Mouse (Mus musculus) CD4-positive, CD25-positive, alpha-beta regulatory T cell, adult 4 months (primary cell): ENCODE measurements at regions not wholly inside any gene's neighbourhood (a gene's known extent, or its start where the extent isn't known, plus 50 kb on each side); places are given as distances from the start of the nearest gene placed in this dataset.

Experiments
- ATAC-seq: one replicate; pipeline ENCODE4 v1.8.0; 2017

DNA sequence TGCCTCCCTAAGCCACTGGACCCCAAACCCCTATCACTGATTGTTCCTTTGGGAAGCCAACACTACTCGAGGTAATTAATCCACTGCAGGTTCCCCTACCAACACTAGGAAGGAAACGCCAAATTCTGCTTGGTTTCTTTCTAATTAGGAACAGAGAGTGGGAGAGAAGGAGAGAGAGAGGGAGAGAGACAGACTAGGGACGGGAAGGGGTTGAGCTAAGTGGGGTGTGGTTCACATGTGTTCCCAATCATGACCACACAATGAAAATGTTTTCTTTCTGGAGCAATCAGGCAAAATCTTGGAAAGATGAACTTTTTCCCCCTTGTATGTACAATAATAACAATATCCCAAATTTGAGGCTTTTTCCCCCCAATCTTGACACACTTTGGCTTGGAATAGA is 619.3 kb downstream of the Gm826 start:
- ATAC-seq = no peak

DNA sequence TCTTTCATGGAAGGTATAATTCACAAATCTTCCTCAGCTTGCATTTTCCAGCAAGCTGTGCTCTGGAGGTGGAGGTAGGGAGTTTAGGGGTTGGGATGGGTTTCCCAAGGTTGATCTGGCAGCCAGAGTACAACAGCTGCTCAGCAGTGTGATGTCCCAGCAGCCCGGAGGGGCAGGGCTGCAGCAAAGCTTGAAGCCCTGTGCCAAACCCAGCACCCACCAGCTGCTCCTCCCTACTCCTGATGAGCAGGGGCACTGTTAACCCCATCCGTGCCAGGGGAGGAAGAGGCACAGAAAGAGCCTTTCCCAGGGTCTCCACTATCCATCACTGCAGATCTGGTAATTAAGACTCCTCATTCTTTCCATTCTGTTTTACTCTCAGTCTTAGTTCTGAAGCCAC is 615.2 kb downstream of the Gm826 start:
- ATAC-seq = no peak

- ATAC-seq = no peak
Measured at GRCm38 (mm10) chr2:159725158-159726076, 608.5 kb downstream of the Gm826 start.

GRCm38 (mm10) chr2:159729301-159729700 is 604.7 kb downstream of the Gm826 start:
- ATAC-seq = no peak

DNA sequence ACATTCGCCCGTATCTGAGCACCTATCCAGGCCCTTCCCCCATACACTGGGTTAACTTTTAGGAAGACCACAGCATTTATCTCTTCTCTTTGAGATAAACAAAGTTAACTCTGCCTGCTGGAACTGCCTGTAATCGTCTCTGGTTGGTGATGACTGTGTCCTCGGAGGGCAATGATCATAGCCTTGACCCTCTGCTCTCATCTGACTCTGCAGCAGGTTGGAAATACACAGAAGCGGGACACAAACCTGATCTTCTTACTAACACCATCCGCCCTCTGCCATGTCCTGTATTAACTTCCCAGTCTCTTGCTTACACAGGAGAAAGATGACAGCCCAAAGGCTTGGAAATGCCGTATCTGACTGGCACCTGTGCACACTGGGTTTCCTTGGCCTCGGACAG is 603.7 kb downstream of the Gm826 start:
- no peak for ATAC-seq

DNA sequence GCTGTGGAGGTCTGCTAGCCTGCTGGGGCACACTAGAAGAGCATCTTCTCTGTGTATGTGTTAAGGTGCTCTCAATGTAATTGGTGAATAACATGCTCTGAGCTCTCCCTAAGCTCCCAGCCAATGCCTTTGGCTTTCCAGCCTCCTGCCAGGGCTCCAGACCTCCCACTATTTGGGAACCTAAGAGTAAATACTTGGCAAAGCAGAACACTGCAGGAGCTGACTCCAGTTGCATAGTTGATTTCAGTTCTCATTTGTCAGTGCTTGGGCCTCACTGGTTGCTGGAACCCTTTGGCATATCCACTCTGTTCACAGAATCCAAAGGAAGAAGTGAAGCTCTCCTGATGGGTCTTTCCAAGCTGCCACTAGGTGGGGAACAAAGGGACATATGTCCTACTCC is 602.7 kb downstream of the Gm826 start:
- no peak for ATAC-seq

- no peak for ATAC-seq
Measured at GRCm38 (mm10) chr2:159732413-159732812, 601.5 kb downstream of the Gm826 start.

GRCm38 (mm10) chr2:159734576-159734975 is 599.4 kb downstream of the Gm826 start:
- ATAC-seq = no peak

DNA sequence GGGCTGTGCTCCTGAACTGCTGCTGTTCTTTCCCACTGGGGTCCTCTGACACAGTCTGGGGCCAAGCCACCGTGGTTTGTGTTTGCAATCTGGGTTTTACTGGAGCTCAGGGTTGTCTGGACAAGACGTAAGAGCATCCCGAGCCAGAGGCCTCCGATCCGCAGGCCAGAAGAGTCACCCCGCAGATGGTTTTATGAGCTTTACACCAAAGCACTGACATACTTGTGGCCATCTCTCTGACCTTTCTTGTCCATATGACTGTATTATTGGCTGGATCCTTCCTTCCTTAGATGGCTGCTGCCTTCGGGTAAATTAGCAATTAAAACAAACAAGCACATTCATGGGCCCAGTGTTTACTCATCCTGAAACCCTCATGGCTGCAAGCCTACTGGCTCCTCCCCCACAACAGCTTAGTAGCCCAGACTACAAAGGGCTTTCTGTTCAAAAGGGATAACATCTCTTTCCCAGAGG is 578.4 kb downstream of the Gm826 start:
- no peak for ATAC-seq

DNA sequence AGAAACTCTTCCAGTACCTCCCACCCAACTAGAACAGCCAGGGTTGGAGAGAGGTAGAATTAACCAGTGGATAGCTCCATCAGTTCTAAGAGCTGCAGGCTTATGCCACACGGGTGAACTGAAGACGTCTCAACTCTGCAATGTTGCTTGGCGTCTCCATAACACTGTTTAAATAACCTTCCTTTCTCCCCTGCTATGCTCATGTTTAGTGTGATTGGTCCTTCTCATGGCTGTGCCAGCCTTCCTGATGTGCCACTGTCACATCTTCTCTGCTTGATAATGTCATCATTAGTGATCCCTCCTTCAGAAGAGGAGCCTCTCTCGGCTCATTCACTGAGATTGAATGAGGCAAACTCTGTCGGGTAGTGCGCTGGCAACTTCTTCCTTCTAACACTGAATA is 573.2 kb downstream of the Gm826 start:
- no peak for ATAC-seq

DNA sequence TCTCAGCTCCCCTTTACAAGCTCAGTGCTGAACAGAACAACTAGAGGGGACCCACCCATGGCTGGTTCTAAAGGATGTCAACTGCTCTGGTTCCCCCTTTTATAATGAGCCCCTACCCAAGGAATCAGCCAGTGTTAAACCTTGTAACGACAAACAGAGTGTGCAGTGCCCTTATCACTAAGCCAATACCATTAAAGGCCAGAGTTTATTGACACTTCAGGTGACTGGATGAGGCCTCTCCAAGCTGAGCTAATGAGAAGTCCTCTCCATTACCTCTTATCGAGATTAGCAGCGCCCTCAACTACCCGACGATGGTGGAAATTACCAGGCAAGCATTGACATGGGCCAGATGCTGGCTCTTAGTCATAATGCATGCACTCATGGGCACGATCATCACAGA is 570.8 kb downstream of the Gm826 start:
- no peak for ATAC-seq
